Mouse (Mus musculus): Measurements from ENCODE around the gene Ankk1. TPM values are rescaled to one million over a fixed set of nuclear protein-coding genes. Genes with fewer than 3 reads are reported as not detected.

Ankk1 gene
- polyA plus RNA-seq (2015; fragmentation: Nextera tagmentation; extraction: Ambion mirVana) = not detected in 2 replicates

- ATAC-seq = no peak
- Histone ChIP-seq H3K4me1 (replicated peaks; ENCODE audit: control insufficient read depth, insufficient read depth, low read length) (peaks cover 7% of the 10 kb centered on the region), H3K27me3 (replicated peaks; ENCODE audit: control insufficient read depth, insufficient read depth, low read length) (no peaks in the 10 kb centered on the region), H3K9ac (replicated peaks; ENCODE audit: low read depth, low read length) (no peak within 1 kb of the TSS), H3K27ac (ENCODE audit: low read length) (no peak within 1 kb of the TSS), H3K36me3 (ENCODE audit: control insufficient read depth, insufficient read depth) (no peaks in the 10 kb centered on the region), H3K4me2 (ENCODE audit: low read length) (no peak within 1 kb of the TSS), H3K9me3 (ENCODE audit: control insufficient read depth, low read length) (no peaks in the 10 kb centered on the region), H3K4me3 (replicated peaks; ENCODE audit: low read length) (no peak within 1 kb of the TSS)
- 77% methylated on average over 7 of the region's 7 CpGs for WGBS
These were observed at the start of gene Ankk1 for GRCm38 (mm10) chr9:49426921-49427320. Gene Ankk1 (minus strand): TSS chr9:49427021.

- Histone ChIP-seq H3K36me3 (ENCODE audit: control insufficient read depth, insufficient read depth) (no peaks in the 10 kb centered on the region), H3K27me3 (replicated peaks; ENCODE audit: control insufficient read depth, insufficient read depth, low read length) (no peaks in the 10 kb centered on the region), H3K4me2 (ENCODE audit: low read length) (no peak overlapping the region), H3K27ac (ENCODE audit: low read length) (no peak overlapping the region), H3K9me3 (ENCODE audit: control insufficient read depth, low read length) (no peaks in the 10 kb centered on the region), H3K4me3 (replicated peaks; ENCODE audit: low read length) (no peak overlapping the region), H3K4me1 (replicated peaks; ENCODE audit: control insufficient read depth, insufficient read depth, low read length) (peaks cover 6% of the 10 kb centered on the region; the same call in 1 of the 2 replicates), H3K9ac (replicated peaks; ENCODE audit: low read depth, low read length) (no peak overlapping the region)
- no peak for ATAC-seq
- WGBS = 79% methylated on average over 11 of the region's 11 CpGs
These were observed 45.3 kb upstream of the Ankk1 start for GRCm38 (mm10) chr9:49472126-49472525.

- no peak for ATAC-seq
- H3K27me3 ChIP-seq (replicated peaks; ENCODE audit: control insufficient read depth, insufficient read depth, low read length) = no peaks in the 10 kb centered on the region
- WGBS = 45% methylated on average over 6 of the region's 6 CpGs
- no peak overlapping the region for H3K4me2 ChIP-seq (ENCODE audit: low read length)
- H3K27ac ChIP-seq (ENCODE audit: low read length) = no peak overlapping the region
- no peak overlapping the region for H3K9ac ChIP-seq (replicated peaks; ENCODE audit: low read depth, low read length)
- H3K4me1 ChIP-seq (replicated peaks; ENCODE audit: control insufficient read depth, insufficient read depth, low read length) = peaks cover 6% of the 10 kb centered on the region; the same call in 1 of the 2 replicates
- no peaks in the 10 kb centered on the region for H3K9me3 ChIP-seq (ENCODE audit: control insufficient read depth, low read length)
- H3K36me3 ChIP-seq (ENCODE audit: control insufficient read depth, insufficient read depth) = no peaks in the 10 kb centered on the region
- H3K4me3 ChIP-seq (replicated peaks; ENCODE audit: low read length) = no peak overlapping the region
These were observed 44.1 kb upstream of the Ankk1 start for GRCm38 (mm10) chr9:49470946-49471345.

GRCm38 (mm10) chr9:49470006-49470405, 43.2 kb upstream of the Ankk1 start:
- H3K9ac ChIP-seq (replicated peaks; ENCODE audit: low read depth, low read length) = no peak overlapping the region
- WGBS = 92% methylated on average over 19 of the region's 19 CpGs
- no peaks in the 10 kb centered on the region for H3K27me3 ChIP-seq (replicated peaks; ENCODE audit: control insufficient read depth, insufficient read depth, low read length)
- H3K4me2 ChIP-seq (ENCODE audit: low read length) = no peak overlapping the region
- no peaks in the 10 kb centered on the region for H3K36me3 ChIP-seq (ENCODE audit: control insufficient read depth, insufficient read depth)
- no peak for ATAC-seq
- no peaks in the 10 kb centered on the region for H3K9me3 ChIP-seq (ENCODE audit: control insufficient read depth, low read length)
- no peak overlapping the region for H3K27ac ChIP-seq (ENCODE audit: low read length)
- H3K4me3 ChIP-seq (replicated peaks; ENCODE audit: low read length) = no peak overlapping the region
- peaks cover 6% of the 10 kb centered on the region; the same call in 1 of the 2 replicates for H3K4me1 ChIP-seq (replicated peaks; ENCODE audit: control insufficient read depth, insufficient read depth, low read length)

GRCm38 (mm10) chr9:49456136-49456535, 29.3 kb upstream of the Ankk1 start:
- Histone ChIP-seq H3K4me2 (ENCODE audit: low read length) (no peak overlapping the region), H3K9ac (replicated peaks; ENCODE audit: low read depth, low read length) (no peak overlapping the region), H3K9me3 (ENCODE audit: control insufficient read depth, low read length) (no peaks in the 10 kb centered on the region), H3K36me3 (ENCODE audit: control insufficient read depth, insufficient read depth) (no peaks in the 10 kb centered on the region), H3K4me3 (replicated peaks; ENCODE audit: low read length) (no peak overlapping the region), H3K27ac (ENCODE audit: low read length) (no peak overlapping the region), H3K4me1 (replicated peaks; ENCODE audit: control insufficient read depth, insufficient read depth, low read length) (no peaks in the 10 kb centered on the region), H3K27me3 (replicated peaks; ENCODE audit: control insufficient read depth, insufficient read depth, low read length) (no peaks in the 10 kb centered on the region)
- no peak for ATAC-seq
- WGBS = 89% methylated on average over 3 of the region's 3 CpGs

GRCm38 (mm10) chr9:49452396-49452795, 25.6 kb upstream of the Ankk1 start:
- no peak for ATAC-seq
- Histone ChIP-seq H3K4me2 (ENCODE audit: low read length) (no peak overlapping the region), H3K4me3 (replicated peaks; ENCODE audit: low read length) (no peak overlapping the region), H3K4me1 (replicated peaks; ENCODE audit: control insufficient read depth, insufficient read depth, low read length) (no peaks in the 10 kb centered on the region), H3K27me3 (replicated peaks; ENCODE audit: control insufficient read depth, insufficient read depth, low read length) (no peaks in the 10 kb centered on the region), H3K27ac (ENCODE audit: low read length) (no peak overlapping the region), H3K9ac (replicated peaks; ENCODE audit: low read depth, low read length) (no peak overlapping the region), H3K9me3 (ENCODE audit: control insufficient read depth, low read length) (no peaks in the 10 kb centered on the region), H3K36me3 (ENCODE audit: control insufficient read depth, insufficient read depth) (no peaks in the 10 kb centered on the region)
- 92% methylated on average over 1 of the region's 1 CpGs for WGBS

GRCm38 (mm10) chr9:49450491-49450890, 23.7 kb upstream of the Ankk1 start:
- Histone ChIP-seq H3K9me3 (ENCODE audit: control insufficient read depth, low read length) (no peaks in the 10 kb centered on the region), H3K27me3 (replicated peaks; ENCODE audit: control insufficient read depth, insufficient read depth, low read length) (no peaks in the 10 kb centered on the region), H3K4me2 (ENCODE audit: low read length) (no peak overlapping the region), H3K9ac (replicated peaks; ENCODE audit: low read depth, low read length) (no peak overlapping the region), H3K4me1 (replicated peaks; ENCODE audit: control insufficient read depth, insufficient read depth, low read length) (no peaks in the 10 kb centered on the region), H3K36me3 (ENCODE audit: control insufficient read depth, insufficient read depth) (no peaks in the 10 kb centered on the region), H3K4me3 (replicated peaks; ENCODE audit: low read length) (no peak overlapping the region), H3K27ac (ENCODE audit: low read length) (no peak overlapping the region)
- WGBS = 91% methylated on average over 3 of the region's 3 CpGs
- ATAC-seq = no peak

- no peak for ATAC-seq
- Histone ChIP-seq H3K4me2 (ENCODE audit: low read length) (no peak overlapping the region), H3K4me3 (replicated peaks; ENCODE audit: low read length) (no peak overlapping the region), H3K4me1 (replicated peaks; ENCODE audit: control insufficient read depth, insufficient read depth, low read length) (peaks cover 6% of the 10 kb centered on the region), H3K9ac (replicated peaks; ENCODE audit: low read depth, low read length) (no peak overlapping the region), H3K27ac (ENCODE audit: low read length) (no peak overlapping the region), H3K36me3 (ENCODE audit: control insufficient read depth, insufficient read depth) (no peaks in the 10 kb centered on the region), H3K27me3 (replicated peaks; ENCODE audit: control insufficient read depth, insufficient read depth, low read length) (no peaks in the 10 kb centered on the region), H3K9me3 (ENCODE audit: control insufficient read depth, low read length) (no peaks in the 10 kb centered on the region)
- 33% methylated on average over 3 of the region's 3 CpGs for WGBS
These were observed 15.8 kb upstream of the Ankk1 start for GRCm38 (mm10) chr9:49442621-49443020.

GRCm38 (mm10) chr9:49427478-49427877, 657 bp upstream of the Ankk1 start:
- no peak overlapping the region for H3K9ac ChIP-seq (replicated peaks; ENCODE audit: low read depth, low read length)

GRCm38 (mm10) chr9:49425585-49425984, 1.2 kb downstream of the Ankk1 start:
- Histone ChIP-seq H3K36me3 (ENCODE audit: control insufficient read depth, insufficient read depth) (no peaks in the 10 kb centered on the region), H3K4me3 (replicated peaks; ENCODE audit: low read length) (no peak overlapping the region)
- WGBS = 75% methylated on average over 1 of the region's 1 CpGs

More at GRCm38 (mm10) chr9:49427478-49427877, 657 bp upstream of the Ankk1 start:
- Histone ChIP-seq H3K27ac (ENCODE audit: low read length) (no peak overlapping the region), H3K36me3 (ENCODE audit: control insufficient read depth, insufficient read depth) (no peaks in the 10 kb centered on the region), H3K27me3 (replicated peaks; ENCODE audit: control insufficient read depth, insufficient read depth, low read length) (no peaks in the 10 kb centered on the region), H3K4me3 (replicated peaks; ENCODE audit: low read length) (no peak overlapping the region), H3K4me1 (replicated peaks; ENCODE audit: control insufficient read depth, insufficient read depth, low read length) (peaks cover 6% of the 10 kb centered on the region), H3K4me2 (ENCODE audit: low read length) (no peak overlapping the region), H3K9me3 (ENCODE audit: control insufficient read depth, low read length) (no peaks in the 10 kb centered on the region)
- ATAC-seq = no peak
- WGBS = 78% methylated on average over 5 of the region's 5 CpGs

More at GRCm38 (mm10) chr9:49425585-49425984, 1.2 kb downstream of the Ankk1 start:
- Histone ChIP-seq H3K4me1 (replicated peaks; ENCODE audit: control insufficient read depth, insufficient read depth, low read length) (peaks cover 7% of the 10 kb centered on the region), H3K9me3 (ENCODE audit: control insufficient read depth, low read length) (no peaks in the 10 kb centered on the region), H3K9ac (replicated peaks; ENCODE audit: low read depth, low read length) (no peak overlapping the region), H3K27ac (ENCODE audit: low read length) (no peak overlapping the region), H3K4me2 (ENCODE audit: low read length) (no peak overlapping the region), H3K27me3 (replicated peaks; ENCODE audit: control insufficient read depth, insufficient read depth, low read length) (no peaks in the 10 kb centered on the region)
- no peak for ATAC-seq
